Mouse (Mus musculus) heart, embryonic 14.5 days (tissue): ENCODE measurements around the gene Mlf2. TPM values are rescaled to one million over a fixed set of nuclear protein-coding genes. Genes with fewer than 3 reads are reported as not detected.

Experiments used
- ATAC-seq: fragments of 200-750 bp; cut with Nextera tagmentation; 2 replicates; pipeline ENCODE4 v1.8.0; 2017; ENCODE audit warnings: low read depth, moderate TSS enrichment; ENCODE audit not compliant: insufficient number of reproducible peaks, insufficient read depth, low FRiP score
- H3K27ac ChIP-seq, 2 experiments: fragments of 200-500 bp in 1 of 2; fragments of 300-500 bp in 1 of 2; sonication (generic) in 1 of 2; replicated peaks in 1 of 2; 2 replicates each; pipeline ENCODE4 v1.5.1; 2012 to 2014; ENCODE audit warnings: low read depth in 2 of 2, low read length in 2 of 2, control low read depth in 1 of 2, mild to moderate bottlenecking in 1 of 2, mixed read lengths in 1 of 2; ENCODE audit not compliant: control insufficient read depth in 1 of 2, insufficient read depth in 1 of 2
- H3K27me3 ChIP-seq: fragments of 300-500 bp; sonication (generic); 2 replicates; pipeline ENCODE4 v1.6.1; 2014; ENCODE audit warnings: mild to moderate bottlenecking, low read length, control low read depth; ENCODE audit not compliant: control insufficient read depth, insufficient read depth
- H3K36me3 ChIP-seq: fragments of 300-500 bp; sonication (generic); 2 replicates; pipeline ENCODE4 v1.6.1; 2014; ENCODE audit warnings: mild to moderate bottlenecking, control low read depth, low read length, mixed read lengths; ENCODE audit not compliant: control insufficient read depth, insufficient read depth
- H3K4me1 ChIP-seq, 2 experiments: fragments of 200-500 bp in 1 of 2; fragments of 300-500 bp in 1 of 2; sonication (generic) in 1 of 2; 2 replicates each; pipeline ENCODE4 v1.6.1; 2012 to 2014; ENCODE audit warnings: low read length in 2 of 2, control low read depth in 1 of 2, mixed read lengths in 1 of 2; ENCODE audit not compliant: control insufficient read depth in 2 of 2, insufficient read depth in 2 of 2
- H3K4me2 ChIP-seq: fragments of 300-500 bp; sonication (generic); 2 replicates; pipeline ENCODE4 v1.6.1; 2014; ENCODE audit warnings: mild to moderate bottlenecking, low read length
- H3K4me3 ChIP-seq, 2 experiments: fragments of 200-500 bp in 1 of 2; fragments of 300-500 bp in 1 of 2; sonication (generic) in 1 of 2; 2 replicates each; pipeline ENCODE4 v1.5.1; 2012 to 2014; ENCODE audit warnings: low read length in 2 of 2, mild to moderate bottlenecking in 2 of 2, control low read depth in 1 of 2, low read depth in 1 of 2, moderate library complexity in 1 of 2; ENCODE audit not compliant: control insufficient read depth in 1 of 2, insufficient read depth in 1 of 2
- H3K9ac ChIP-seq: fragments of 300-500 bp; sonication (generic); 2 replicates; pipeline ENCODE4 v1.6.1; 2014; ENCODE audit warnings: mild to moderate bottlenecking, low read length
- H3K9me3 ChIP-seq: fragments of 300-500 bp; sonication (generic); 2 replicates; pipeline ENCODE4 v1.6.1; 2016; ENCODE audit warnings: low read length, control low read depth; ENCODE audit not compliant: control insufficient read depth
- WGBS: fragments of 180-500 bp; shearing (Covaris S2); extraction: QIAGEN DNeasy Blood & Tissue Kit; methylation state at CpG from one replicate; pipeline ENCODE4 v1.1.7; 2014; 5-methylcytosine and 5-hydroxymethylcytosine counted together
- polyA plus RNA-seq: library from polyadenylated mRNA; unstranded; fragments of >200 nt; fragmentation: Nextera tagmentation; extraction: Ambion mirVana; gene quantifications from 2 replicates; pipeline ENCODE4 v1.2.1, GENCODE M21; 2014

The Mlf2 gene
- polyA plus RNA-seq, 1 experiment from 2014 or later: 365 TPM

GRCm38 (mm10) chr6:124938554-124938953 lies 7.4 kb downstream of the Mlf2 start:
- WGBS: 91% methylated on average over 7 of the region's 7 CpGs
- H3K9ac ChIP-seq: no peak overlapping the region

GRCm38 (mm10) chr6:124941679-124942078 lies 10.5 kb downstream of the Mlf2 start:
- H3K9ac ChIP-seq: no peak overlapping the region
- no peaks in the 10 kb centered on the region for H3K27me3 ChIP-seq
- H3K9me3 ChIP-seq: no peaks in the 10 kb centered on the region
- H3K4me2 ChIP-seq: no peak overlapping the region
- H3K27ac ChIP-seq: no peak overlapping the region
- H3K4me1 ChIP-seq: no peaks in the 10 kb centered on the region
- H3K36me3 ChIP-seq: peaks cover 28% of the 10 kb centered on the region
- 91% methylated on average over 1 of the region's 1 CpGs for WGBS
- ATAC-seq: no peak
- no peak overlapping the region for H3K4me3 ChIP-seq

More at GRCm38 (mm10) chr6:124938554-124938953, 7.4 kb downstream of the Mlf2 start:
- H3K36me3 ChIP-seq: peaks cover 59% of the 10 kb centered on the region
- no peaks in the 10 kb centered on the region for H3K27me3 ChIP-seq
- no peak overlapping the region for H3K4me3 ChIP-seq
- H3K4me1 ChIP-seq: no peaks in the 10 kb centered on the region
- no peak overlapping the region for H3K27ac ChIP-seq
- ATAC-seq: no peak
- no peaks in the 10 kb centered on the region for H3K9me3 ChIP-seq
- no peak overlapping the region for H3K4me2 ChIP-seq

GRCm38 (mm10) chr6:124943526-124943925 lies 12.3 kb downstream of the Mlf2 start:
- Histone ChIP-seq H3K4me3 (no peak overlapping the region), H3K4me1 (no peaks in the 10 kb centered on the region), H3K27ac (no peak overlapping the region), H3K36me3 (peaks cover 9% of the 10 kb centered on the region), H3K27me3 (no peaks in the 10 kb centered on the region), H3K4me2 (no peak overlapping the region), H3K9ac (no peak overlapping the region), H3K9me3 (no peaks in the 10 kb centered on the region)
- 82% methylated on average over 3 of the region's 3 CpGs for WGBS
- ATAC-seq: no peak

- no peak for ATAC-seq
- 87% methylated on average over 2 of the region's 2 CpGs for WGBS
Observed at GRCm38 (mm10) chr6:124953991-124954715, 23.0 kb downstream of the Mlf2 start.

GRCm38 (mm10) chr6:124955212-124955611 lies 24.0 kb downstream of the Mlf2 start:
- no peaks in the 10 kb centered on the region for H3K27me3 ChIP-seq
- H3K4me1 ChIP-seq: no peaks in the 10 kb centered on the region
- WGBS: 88% methylated on average over 4 of the region's 4 CpGs
- peaks cover 48% of the 10 kb centered on the region for H3K36me3 ChIP-seq
- H3K4me2 ChIP-seq: no peak overlapping the region
- H3K9ac ChIP-seq: no peak overlapping the region
- H3K9me3 ChIP-seq: no peaks in the 10 kb centered on the region
- H3K27ac ChIP-seq: no peak overlapping the region
- no peak for ATAC-seq
- H3K4me3 ChIP-seq: no peak overlapping the region

More at GRCm38 (mm10) chr6:124953991-124954715, 23.0 kb downstream of the Mlf2 start:
- Histone ChIP-seq H3K9me3 (no peaks in the 10 kb centered on the region), H3K4me3 (no peak overlapping the region), H3K4me2 (no peak overlapping the region), H3K27ac (no peak overlapping the region), H3K27me3 (no peaks in the 10 kb centered on the region), H3K4me1 (no peaks in the 10 kb centered on the region), H3K9ac (no peak overlapping the region), H3K36me3 (peaks cover 37% of the 10 kb centered on the region)

GRCm38 (mm10) chr6:124958127-124958526 lies 26.9 kb downstream of the Mlf2 start:
- Histone ChIP-seq H3K27me3 (no peaks in the 10 kb centered on the region), H3K4me3 (no peak overlapping the region), H3K4me2 (no peak overlapping the region), H3K4me1 (no peaks in the 10 kb centered on the region; a peak in 1 of 4 replicates), H3K36me3 (peaks cover 71% of the 10 kb centered on the region), H3K27ac (no peak overlapping the region), H3K9me3 (no peaks in the 10 kb centered on the region), H3K9ac (no peak overlapping the region)
- 84% methylated on average over 3 of the region's 3 CpGs for WGBS
- no peak for ATAC-seq

GRCm38 (mm10) chr6:124959960-124960359 lies 28.8 kb downstream of the Mlf2 start:
- 93% methylated on average over 13 of the region's 13 CpGs for WGBS

GRCm38 (mm10) chr6:124961021-124961420 lies 29.8 kb downstream of the Mlf2 start:
- 91% methylated on average over 12 of the region's 12 CpGs for WGBS
- Histone ChIP-seq H3K9ac (no peak overlapping the region), H3K4me2 (no peak overlapping the region), H3K27me3 (no peaks in the 10 kb centered on the region), H3K9me3 (no peaks in the 10 kb centered on the region), H3K36me3 (peaks cover 61% of the 10 kb centered on the region), H3K4me1 (peaks cover 6 to 10% of the 10 kb centered on the region in 2 experiments), H3K4me3 (no peak overlapping the region), H3K27ac (no peak overlapping the region)
- ATAC-seq: no peak

More at GRCm38 (mm10) chr6:124959960-124960359, 28.8 kb downstream of the Mlf2 start:
- Histone ChIP-seq H3K9me3 (no peaks in the 10 kb centered on the region), H3K9ac (no peak overlapping the region), H3K27ac (no peak overlapping the region), H3K36me3 (peaks cover 71% of the 10 kb centered on the region), H3K27me3 (no peaks in the 10 kb centered on the region), H3K4me1 (peaks cover 5 to 8% of the 10 kb centered on the region in 2 experiments), H3K4me3 (no peak overlapping the region), H3K4me2 (no peak overlapping the region)
- ATAC-seq: no peak
